Mouse (Mus musculus): ENCODE measurements around the gene Gm20388. TPM values are rescaled to one million over a fixed set of nuclear protein-coding genes. Genes with fewer than 3 reads are reported as not detected.

Gene Gm20388
- polyA plus RNA-seq, 1 experiment from 2014 or later: 2.5 TPM

DNA sequence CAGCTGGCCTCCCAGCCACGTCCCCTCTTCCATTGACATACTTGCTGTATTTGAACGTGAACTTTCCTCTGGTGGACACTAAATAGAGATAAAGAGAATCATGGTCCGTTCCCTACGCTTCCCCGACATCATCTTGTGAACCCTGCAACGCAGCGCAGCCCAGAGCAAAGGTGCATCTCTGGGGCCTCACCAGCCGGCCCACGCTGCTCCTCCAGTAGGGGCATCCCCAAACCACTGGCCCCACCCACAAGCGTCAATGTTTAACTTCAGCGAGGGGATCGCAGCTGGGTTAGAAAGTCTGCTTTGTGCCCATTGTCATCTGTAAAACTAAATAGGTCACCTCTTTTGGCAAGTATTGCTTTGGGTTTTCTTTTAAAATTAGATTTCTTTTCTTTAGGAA, 4433.4 kb downstream of the Gm20388 start:
- Histone ChIP-seq H3K4me1 (peaks cover 17% of the 10 kb centered on the region), H3K36me3 (peaks cover 61% of the 10 kb centered on the region), H3K4me3 (no peak overlapping the region), H3K27me3 (ENCODE audit: low read depth, poor library complexity, severe bottlenecking) (no peaks in the 10 kb centered on the region), H3K27ac (no peak overlapping the region), H3K9me3 (replicated peaks) (no peaks in the 10 kb centered on the region)
- 94% methylated on average over 12 of the region's 12 CpGs for WGBS
- no peak for DNase-seq (ENCODE audit: low spot score)

DNA sequence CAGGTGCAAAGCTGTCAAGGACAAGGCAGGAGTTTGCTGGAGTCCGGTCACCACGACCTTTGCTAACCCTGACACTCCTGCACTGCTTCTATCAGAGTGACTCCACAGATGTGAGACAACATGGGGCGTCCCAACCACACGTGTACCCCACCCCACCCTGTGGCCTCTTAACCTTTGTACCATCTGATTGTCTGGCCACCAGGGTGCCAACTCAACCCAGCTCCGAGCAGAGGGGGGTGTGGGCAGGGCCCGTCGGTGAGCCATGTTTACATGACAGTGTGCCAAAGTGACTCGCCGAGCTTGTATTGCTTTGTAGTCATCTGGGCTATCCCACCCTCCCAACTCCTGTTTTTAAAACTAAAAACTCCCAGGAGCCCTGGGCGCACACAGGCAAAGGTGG, 4434.5 kb downstream of the Gm20388 start:
- Histone ChIP-seq H3K27ac (no peak overlapping the region), H3K4me3 (no peak overlapping the region), H3K4me1 (peaks cover 14% of the 10 kb centered on the region), H3K9me3 (replicated peaks) (no peaks in the 10 kb centered on the region), H3K27me3 (ENCODE audit: low read depth, poor library complexity, severe bottlenecking) (no peaks in the 10 kb centered on the region), H3K36me3 (peaks cover 50% of the 10 kb centered on the region)
- 88% methylated on average over 10 of the region's 10 CpGs for WGBS
- DNase-seq (ENCODE audit: low spot score): no peak

DNA sequence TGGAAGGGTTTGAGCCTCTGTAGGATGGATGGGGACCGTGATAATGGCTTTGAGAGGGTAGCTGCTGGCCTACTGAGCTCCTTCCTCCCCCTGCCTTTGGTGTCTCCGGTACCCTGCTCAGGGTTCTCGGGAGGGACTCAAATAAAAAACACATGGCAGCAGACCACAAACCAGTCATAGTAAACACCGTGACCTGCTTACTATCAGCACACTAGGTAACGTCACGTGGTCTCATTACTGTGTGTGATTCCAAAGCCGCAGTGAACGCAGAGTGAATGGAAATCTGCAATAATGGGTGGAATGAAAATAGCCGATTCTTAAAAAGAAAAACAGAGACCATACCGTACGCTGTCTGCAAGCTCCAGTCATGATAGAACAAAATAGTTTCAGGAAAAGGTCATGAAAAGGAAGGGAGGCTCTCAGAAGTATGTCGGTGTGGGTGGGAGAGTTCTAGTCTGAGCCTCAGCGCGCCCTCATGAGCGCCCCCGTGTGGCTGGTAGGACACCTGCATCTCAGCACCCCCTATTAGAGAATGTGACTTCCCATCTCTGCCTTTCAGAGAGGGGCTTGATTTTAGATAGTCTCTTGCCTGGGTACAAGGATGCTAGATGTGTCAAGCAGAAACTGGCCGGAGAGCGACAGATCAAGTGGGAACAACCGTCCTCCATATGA, 4436.3 kb downstream of the Gm20388 start:
- no peaks in the 10 kb centered on the region for H3K27me3 ChIP-seq (ENCODE audit: low read depth, poor library complexity, severe bottlenecking)
- WGBS: 42% methylated on average over 19 of the region's 19 CpGs
- peak overlapping the region; percentile 42 for H3K27ac ChIP-seq
- H3K36me3 ChIP-seq: peaks cover 32% of the 10 kb centered on the region
- no peaks in the 10 kb centered on the region for H3K9me3 ChIP-seq (replicated peaks)
- DNase-seq (ENCODE audit: low spot score): peak; percentile 86
- H3K4me3 ChIP-seq: no peak overlapping the region
- H3K4me1 ChIP-seq: peaks cover 10% of the 10 kb centered on the region

DNA sequence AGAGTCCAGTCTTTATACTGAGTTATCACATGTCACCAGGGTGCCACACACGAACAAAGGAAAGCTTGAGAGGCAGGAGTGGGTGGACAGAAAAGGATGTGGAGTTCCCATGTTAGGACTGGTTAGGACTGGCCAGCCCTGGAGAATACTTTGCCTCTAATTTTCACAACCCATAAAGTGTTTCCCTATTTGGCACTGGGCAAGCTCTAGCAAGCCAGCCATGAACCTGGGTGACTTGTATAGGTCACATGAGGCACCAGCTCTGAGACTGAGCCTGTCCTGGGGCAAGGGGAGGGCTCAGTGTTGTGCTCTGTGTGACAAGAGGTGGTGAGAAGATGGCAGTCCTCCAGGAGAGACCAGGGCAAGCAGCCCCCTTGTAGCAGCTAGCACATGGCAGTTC, 4437.4 kb downstream of the Gm20388 start:
- DNase-seq (ENCODE audit: low spot score): no peak
- 83% methylated on average over 1 of the region's 1 CpGs for WGBS
- H3K27ac ChIP-seq: no peak overlapping the region
- H3K9me3 ChIP-seq (replicated peaks): no peaks in the 10 kb centered on the region
- no peak overlapping the region for H3K4me3 ChIP-seq
- H3K4me1 ChIP-seq: peaks cover 10% of the 10 kb centered on the region
- H3K27me3 ChIP-seq (ENCODE audit: low read depth, poor library complexity, severe bottlenecking): no peaks in the 10 kb centered on the region
- H3K36me3 ChIP-seq: peaks cover 21% of the 10 kb centered on the region

DNA sequence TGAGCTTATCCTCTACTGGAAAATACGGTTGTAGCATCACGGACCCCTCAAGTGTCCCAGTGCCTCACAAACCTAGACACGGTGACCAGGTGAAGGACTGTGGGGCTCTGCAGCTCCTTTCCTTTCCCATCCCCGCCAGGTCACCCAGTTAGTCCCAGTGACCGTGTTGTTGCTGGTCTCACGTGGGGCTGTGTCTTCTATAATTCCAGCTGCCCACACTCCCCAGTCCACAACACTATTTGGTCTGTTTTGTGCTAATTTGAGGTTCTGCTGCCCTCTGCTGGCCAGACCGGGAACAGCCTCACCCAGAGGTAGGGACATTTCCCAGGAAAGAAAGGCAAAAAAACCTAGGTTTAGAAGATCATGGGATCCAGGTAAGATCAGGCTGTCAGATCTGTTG, 4439.0 kb downstream of the Gm20388 start:
- 40% methylated on average over 7 of the region's 7 CpGs for WGBS
- H3K27me3 ChIP-seq (ENCODE audit: low read depth, poor library complexity, severe bottlenecking): no peaks in the 10 kb centered on the region
- H3K27ac ChIP-seq: no peak overlapping the region
- H3K4me1 ChIP-seq: peaks cover 10% of the 10 kb centered on the region
- H3K36me3 ChIP-seq: peaks cover 6% of the 10 kb centered on the region
- H3K4me3 ChIP-seq: no peak overlapping the region
- peak; percentile 89 for DNase-seq (ENCODE audit: low spot score)
- H3K9me3 ChIP-seq (replicated peaks): no peaks in the 10 kb centered on the region

DNA sequence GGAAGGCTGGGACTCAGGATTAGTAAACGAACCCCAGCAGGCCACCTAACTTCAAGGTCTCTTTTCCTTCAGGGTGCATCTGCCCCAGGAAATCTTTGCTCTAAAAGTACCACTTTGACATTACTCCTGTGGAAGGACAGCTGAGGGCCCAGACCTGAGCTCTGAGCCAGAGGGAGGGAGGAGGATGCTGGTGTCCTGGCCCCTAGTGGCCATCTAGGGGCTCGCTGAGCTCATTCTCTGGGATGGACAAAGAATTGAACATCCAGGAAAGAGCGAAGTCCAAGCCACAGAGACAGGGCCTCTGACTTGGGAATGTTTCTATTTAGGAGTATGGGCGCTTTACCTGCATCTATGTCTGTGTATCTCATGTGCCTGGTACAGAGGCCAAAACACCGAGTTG, 4441.0 kb downstream of the Gm20388 start:
- Histone ChIP-seq H3K4me1 (peaks cover 7% of the 10 kb centered on the region), H3K27ac (no peak overlapping the region), H3K27me3 (ENCODE audit: low read depth, poor library complexity, severe bottlenecking) (no peaks in the 10 kb centered on the region), H3K36me3 (no peaks in the 10 kb centered on the region), H3K4me3 (no peak overlapping the region), H3K9me3 (replicated peaks) (no peaks in the 10 kb centered on the region)
- 71% methylated on average over 5 of the region's 5 CpGs for WGBS
- DNase-seq (ENCODE audit: low spot score): no peak

DNA sequence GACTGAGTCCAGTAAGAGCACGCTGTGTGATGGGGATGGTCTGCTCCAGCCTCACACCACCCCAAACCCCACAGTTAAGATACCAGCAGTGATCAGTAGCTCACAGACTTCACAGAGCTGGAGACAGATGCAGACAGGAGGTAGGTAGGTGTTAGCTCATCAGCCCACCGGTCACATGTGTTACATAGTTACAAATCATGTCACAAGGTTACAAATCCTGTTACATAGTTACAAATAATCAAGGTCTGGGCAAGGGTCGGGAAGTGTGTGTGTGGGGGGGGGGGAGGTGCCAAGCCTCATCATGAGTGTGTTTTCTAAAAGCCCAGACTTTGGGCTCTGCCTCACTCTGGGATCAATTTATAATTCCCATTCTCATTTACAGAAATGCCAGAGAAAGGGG, 4450.3 kb downstream of the Gm20388 start:
- H3K4me1 ChIP-seq: no peaks in the 10 kb centered on the region
- H3K36me3 ChIP-seq: no peaks in the 10 kb centered on the region
- WGBS: 76% methylated on average over 3 of the region's 3 CpGs
- no peak overlapping the region for H3K27ac ChIP-seq
- no peak for DNase-seq (ENCODE audit: low spot score)
- no peaks in the 10 kb centered on the region for H3K9me3 ChIP-seq (replicated peaks)
- no peak overlapping the region for H3K4me3 ChIP-seq
- H3K27me3 ChIP-seq (ENCODE audit: low read depth, poor library complexity, severe bottlenecking): no peaks in the 10 kb centered on the region

DNA sequence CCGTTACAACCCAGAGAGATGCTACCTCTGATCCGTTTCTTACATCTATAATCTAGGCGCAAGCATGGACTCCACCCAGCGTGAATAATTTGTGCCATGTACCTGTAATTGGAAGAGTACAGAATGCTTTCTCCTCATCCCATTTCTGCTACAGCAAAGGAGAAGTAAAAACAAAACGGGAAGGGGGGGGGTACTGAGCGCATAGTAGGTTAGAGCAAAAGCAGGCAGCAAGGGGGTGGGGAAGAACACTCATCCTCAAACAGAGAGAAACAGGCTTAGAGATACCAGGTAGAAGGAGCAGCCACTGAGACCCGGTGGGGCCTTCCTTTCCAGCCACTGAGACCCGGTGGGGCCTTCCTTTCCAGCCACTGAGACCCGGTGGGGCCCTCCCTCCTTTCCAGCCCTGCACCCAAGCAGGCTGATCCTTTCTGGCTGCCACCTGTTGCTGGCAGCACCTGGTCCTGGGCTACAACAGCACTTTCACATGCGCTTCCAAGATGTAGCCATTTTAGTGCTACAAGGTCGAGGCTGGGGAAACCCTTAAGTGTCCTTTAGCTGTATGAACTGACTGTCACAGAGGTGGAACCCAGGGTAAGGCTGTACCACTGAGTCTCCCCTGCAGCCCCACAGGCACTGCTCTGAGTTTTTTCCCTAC, 4451.3 kb downstream of the Gm20388 start:
- Histone ChIP-seq H3K36me3 (no peaks in the 10 kb centered on the region), H3K4me3 (no peak overlapping the region), H3K27me3 (ENCODE audit: low read depth, poor library complexity, severe bottlenecking) (no peaks in the 10 kb centered on the region), H3K27ac (no peak overlapping the region), H3K4me1 (no peaks in the 10 kb centered on the region), H3K9me3 (replicated peaks) (no peaks in the 10 kb centered on the region)
- DNase-seq (ENCODE audit: low spot score): no peak
- 81% methylated on average over 11 of the region's 11 CpGs for WGBS

DNA sequence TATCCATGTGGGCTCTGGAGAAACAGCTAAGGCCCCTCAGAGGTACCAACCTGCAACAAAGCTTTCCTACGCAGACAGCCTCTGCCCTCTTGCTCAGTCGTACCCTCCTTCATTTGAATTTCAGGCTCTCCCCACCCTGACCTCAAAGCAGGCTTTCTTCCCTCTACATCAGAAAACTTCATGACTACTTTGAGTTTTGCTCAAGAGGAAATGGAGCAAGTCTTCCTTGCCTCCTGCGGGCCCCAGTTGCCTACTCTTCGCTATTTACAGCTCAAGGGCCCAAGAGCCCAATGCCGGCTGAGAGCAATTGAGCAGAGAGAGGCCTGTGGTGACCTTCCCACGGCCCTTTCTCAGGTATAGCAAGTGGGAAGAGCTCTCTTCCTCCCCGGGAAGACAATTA, 4451.9 kb downstream of the Gm20388 start:
- Histone ChIP-seq H3K4me3 (no peak overlapping the region), H3K4me1 (no peaks in the 10 kb centered on the region), H3K36me3 (no peaks in the 10 kb centered on the region), H3K27me3 (ENCODE audit: low read depth, poor library complexity, severe bottlenecking) (no peaks in the 10 kb centered on the region), H3K27ac (no peak overlapping the region), H3K9me3 (replicated peaks) (no peaks in the 10 kb centered on the region)
- 82% methylated on average over 7 of the region's 7 CpGs for WGBS
- DNase-seq (ENCODE audit: low spot score): no peak

DNA sequence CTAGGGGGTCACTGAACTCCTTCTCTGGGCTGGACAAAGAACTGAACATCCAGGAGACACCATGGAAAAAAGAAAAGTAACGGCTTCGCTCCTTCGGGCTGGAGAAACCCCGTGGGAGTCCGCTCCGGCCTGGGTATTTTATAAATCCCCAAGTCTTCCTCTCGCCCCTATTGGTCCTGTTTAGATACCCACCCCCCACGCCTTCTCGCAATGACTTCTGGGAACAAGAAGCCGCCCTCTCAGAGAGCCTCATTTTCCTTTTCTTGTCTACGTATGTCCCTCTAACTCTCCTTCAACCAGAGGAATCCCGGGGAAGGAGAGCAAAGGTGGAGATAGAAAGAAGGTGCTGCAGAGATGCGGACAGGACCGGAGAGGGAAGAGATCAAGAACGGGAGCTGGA, 4452.7 kb downstream of the Gm20388 start:
- WGBS: 93% methylated on average over 15 of the region's 15 CpGs
- no peaks in the 10 kb centered on the region for H3K27me3 ChIP-seq (ENCODE audit: low read depth, poor library complexity, severe bottlenecking)
- DNase-seq (ENCODE audit: low spot score): no peak
- H3K4me3 ChIP-seq: no peak overlapping the region
- H3K36me3 ChIP-seq: no peaks in the 10 kb centered on the region
- no peaks in the 10 kb centered on the region for H3K4me1 ChIP-seq
- H3K9me3 ChIP-seq (replicated peaks): no peaks in the 10 kb centered on the region
- H3K27ac ChIP-seq: no peak overlapping the region

DNA sequence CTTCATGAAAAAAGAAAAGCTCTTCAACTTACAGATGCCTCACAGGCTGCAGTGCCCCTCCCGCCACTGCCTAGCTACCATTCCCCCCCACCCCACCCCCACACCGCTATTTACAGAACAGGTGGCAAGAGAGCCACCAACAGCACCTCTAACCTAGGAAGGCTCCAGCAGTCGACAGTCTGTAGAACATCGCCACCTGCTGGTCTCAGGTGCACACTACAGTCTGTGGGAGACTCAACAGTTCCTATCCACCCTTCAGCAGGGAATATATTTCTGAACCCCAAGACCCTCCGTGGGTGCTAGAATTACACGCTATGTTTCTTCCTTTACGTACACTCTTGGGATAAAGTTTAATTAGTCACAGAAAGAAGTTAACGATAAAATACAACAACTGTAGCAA, 4457.6 kb downstream of the Gm20388 start:
- WGBS: 22% methylated on average over 8 of the region's 8 CpGs
- Histone ChIP-seq H3K27me3 (ENCODE audit: low read depth, poor library complexity, severe bottlenecking) (no peaks in the 10 kb centered on the region), H3K36me3 (no peaks in the 10 kb centered on the region), H3K27ac (no peak overlapping the region), H3K4me1 (no peaks in the 10 kb centered on the region), H3K9me3 (replicated peaks) (no peaks in the 10 kb centered on the region), H3K4me3 (no peak overlapping the region)
- peak; percentile 78 for DNase-seq (ENCODE audit: low spot score)

DNA sequence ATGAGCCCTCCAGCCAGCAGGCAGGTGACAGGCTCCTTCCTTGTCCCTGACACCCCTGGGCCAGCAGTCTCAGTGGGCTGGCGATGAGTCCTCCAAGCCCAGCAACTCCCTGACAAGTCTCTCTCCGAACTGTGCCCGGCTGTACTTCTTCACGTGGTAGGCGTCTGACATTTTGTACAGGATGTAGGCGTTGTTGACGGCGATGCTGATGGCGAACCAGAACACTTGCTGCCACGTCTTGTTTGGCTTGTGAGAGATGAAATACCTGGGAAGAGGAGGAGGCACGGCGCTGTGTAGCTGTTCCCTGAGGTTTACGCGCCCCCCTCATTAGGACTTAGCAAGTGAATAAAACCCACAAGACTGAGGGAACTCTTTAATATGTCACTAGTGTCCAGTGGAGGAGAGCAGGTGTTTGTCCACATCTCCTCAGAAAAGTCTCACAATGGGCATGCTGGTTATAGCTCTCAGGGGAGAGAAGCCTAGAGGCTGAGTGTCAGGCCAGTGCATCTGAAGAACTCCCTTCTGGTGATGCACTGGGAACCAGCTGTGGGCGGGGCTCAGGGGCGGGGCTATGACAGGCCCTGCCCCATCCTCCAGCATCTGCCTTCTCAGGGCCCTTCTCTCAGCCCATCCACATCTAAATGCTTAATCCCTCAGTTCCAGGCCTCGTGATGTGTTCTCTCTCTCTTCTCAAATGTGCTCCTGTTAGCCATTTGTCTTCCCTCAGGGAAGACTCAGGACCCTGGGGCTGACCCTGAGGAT, 4460.0 kb downstream of the Gm20388 start:
- no peaks in the 10 kb centered on the region for H3K36me3 ChIP-seq
- H3K27ac ChIP-seq: no peak overlapping the region
- H3K27me3 ChIP-seq (ENCODE audit: low read depth, poor library complexity, severe bottlenecking): no peaks in the 10 kb centered on the region
- H3K4me1 ChIP-seq: no peaks in the 10 kb centered on the region
- H3K9me3 ChIP-seq (replicated peaks): no peaks in the 10 kb centered on the region
- H3K4me3 ChIP-seq: no peak overlapping the region
- no peak for DNase-seq (ENCODE audit: low spot score)
- 82% methylated on average over 17 of the region's 17 CpGs for WGBS

DNA sequence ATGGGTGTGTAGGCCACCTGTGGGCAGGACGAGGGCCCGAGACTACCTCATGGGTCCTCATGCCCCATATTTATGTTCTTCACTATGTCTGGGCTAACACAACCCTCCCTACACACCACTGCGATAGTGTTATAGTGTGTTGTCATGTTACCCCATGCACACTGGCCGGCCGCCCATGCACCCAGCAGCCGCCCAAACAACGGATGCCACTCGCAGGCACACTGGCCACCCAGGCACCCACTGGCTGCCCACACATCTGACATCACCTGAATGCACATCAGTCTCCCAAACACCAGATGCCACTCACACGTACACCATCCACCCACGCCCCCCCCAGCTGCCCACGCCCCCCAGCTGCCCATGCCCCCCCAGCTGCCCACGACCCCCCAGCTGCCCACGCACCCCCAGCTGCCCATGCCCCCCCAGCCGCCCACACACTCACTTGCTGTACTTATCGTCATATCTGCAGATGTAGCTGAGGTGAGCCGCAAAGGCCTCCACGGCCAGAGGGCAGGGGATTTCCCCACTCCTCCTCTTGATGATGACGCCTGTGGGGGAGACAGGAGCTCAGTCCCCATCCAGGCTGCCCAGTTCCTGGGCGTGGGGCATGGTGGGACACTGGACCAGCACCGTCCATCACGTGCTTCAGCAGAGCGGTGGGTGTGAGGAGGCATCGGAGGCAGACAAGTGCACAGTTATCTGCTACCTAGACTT, 4460.9 kb downstream of the Gm20388 start:
- no peaks in the 10 kb centered on the region for H3K36me3 ChIP-seq
- no peaks in the 10 kb centered on the region for H3K27me3 ChIP-seq (ENCODE audit: low read depth, poor library complexity, severe bottlenecking)
- no peak overlapping the region for H3K27ac ChIP-seq
- DNase-seq (ENCODE audit: low spot score): no peak
- no peaks in the 10 kb centered on the region for H3K4me1 ChIP-seq
- 93% methylated on average over 23 of the region's 23 CpGs for whole genome bisulfite sequencing
- H3K4me3 ChIP-seq: no peak overlapping the region
- H3K9me3 ChIP-seq (replicated peaks): no peaks in the 10 kb centered on the region
